ENCODE assay signal across 11 mouse cellular contexts in genomic region chr7:34644591-34644990, GRCm38 (mm10).
"Had no signal": no experiment of that assay in that cellular context is flagged by ENCODE, and none has a peak within 500 bp of the region (broad histone marks: within the 10 kb centered on the region; RNA-seq: fewer than 3 reads in every experiment).

No protein-coding gene starts in this region.

- H3K4me2 ChIP-seq: liver, embryonic 12.5 days; lung, embryonic 14.5 days; midbrain, embryonic 12.5 days had no signal

- H3K4me1 ChIP-seq: liver, embryonic 12.5 days had no signal

- H3K9ac ChIP-seq: liver, embryonic 12.5 days; lung, embryonic 14.5 days; midbrain, embryonic 12.5 days had no signal

- H3K4me3 ChIP-seq: layer of hippocampus, adult 2 months; liver, embryonic 12.5 days; midbrain, embryonic 12.5 days had no signal

- H3K27me3 ChIP-seq: liver, embryonic 12.5 days; midbrain, embryonic 12.5 days had no signal

- ATAC-seq: liver, embryonic 12.5 days had no signal

- H3K27ac ChIP-seq: layer of hippocampus, adult 2 months; liver, embryonic 12.5 days; midbrain, embryonic 12.5 days had no signal

- DNase-seq: kidney, adult 18-20 months; kidney, postnatal 10 days; kidney, postnatal 4 days; lung, embryonic 14.5 days; lung, postnatal 10 days; lung, postnatal 4 days; right cerebral cortex, adult 18-20 months; thymus, postnatal 4 days had no signal

- H3K9me3 ChIP-seq: midbrain, embryonic 12.5 days had no signal
